Mouse (Mus musculus) kidney, embryonic 14.5 days (tissue): ENCODE measurements around the gene Tecpr2. TPM values are rescaled to one million over a fixed set of nuclear protein-coding genes. Genes with fewer than 3 reads are reported as not detected.

ENCODE experiments used
- polyA plus RNA-seq: library from polyadenylated mRNA; unstranded; fragments of >200 nt; fragmentation: Nextera tagmentation; extraction: Ambion mirVana; gene quantifications from 2 replicates; pipeline ENCODE4 v1.2.1, GENCODE M21; 2014

Tecpr2 gene
- polyA plus RNA-seq, 1 experiment from 2014 or later = 3.6 TPM

Other genes with a start within 250 kb of the Tecpr2 start
- not detected in 2 replicates for gene 1700001K19Rik, start 206.6 kb upstream of the Tecpr2 start, polyA plus RNA-seq
- 1,092 and 1,386 TPM in 2 replicates for gene Hsp90aa1, start 186.5 kb upstream of the Tecpr2 start, polyA plus RNA-seq
- 17.8 and 24.5 TPM in 2 replicates for gene Wdr20, start 151.3 kb upstream of the Tecpr2 start, polyA plus RNA-seq
- 6.8 and 9.0 TPM in 2 replicates for gene Mok, start 48.3 kb upstream of the Tecpr2 start, polyA plus RNA-seq
- gene Zfp839, start 39.0 kb upstream of the Tecpr2 start, polyA plus RNA-seq = 4.2 and 6.0 TPM in 2 replicates
- 82.2 and 93.7 TPM in 2 replicates for gene Cinp, start 119 bp upstream of the Tecpr2 start, polyA plus RNA-seq
- gene Ankrd9, start 89.8 kb downstream of the Tecpr2 start, polyA plus RNA-seq = 11.0 and 12.4 TPM in 2 replicates
- gene Rcor1, start 150.1 kb downstream of the Tecpr2 start, polyA plus RNA-seq = 15.9 and 17.4 TPM in 2 replicates